Mouse (Mus musculus): Measurements from ENCODE around the gene Atrnl1.

GRCm38 (mm10) chr19:57969766-57970165, 358.9 kb downstream of the Atrnl1 start:
- TF ChIP-seq GATA1 (IDR thresholded peaks at IDR 0.05; ENCODE audit: borderline replicate concordance, low read length) (no peak), FLI1 (IDR thresholded peaks at IDR 0.05; ENCODE audit: low read length) (no peak)

Data from megakaryocyte, embryonic 14.5 days (primary cell).